Mouse (Mus musculus): ENCODE measurements at regions not wholly inside any gene's neighbourhood (a gene's known extent, or its start where the extent isn't known, plus 50 kb on each side); places are given as distances from the start of the nearest gene placed in this dataset.

DNA sequence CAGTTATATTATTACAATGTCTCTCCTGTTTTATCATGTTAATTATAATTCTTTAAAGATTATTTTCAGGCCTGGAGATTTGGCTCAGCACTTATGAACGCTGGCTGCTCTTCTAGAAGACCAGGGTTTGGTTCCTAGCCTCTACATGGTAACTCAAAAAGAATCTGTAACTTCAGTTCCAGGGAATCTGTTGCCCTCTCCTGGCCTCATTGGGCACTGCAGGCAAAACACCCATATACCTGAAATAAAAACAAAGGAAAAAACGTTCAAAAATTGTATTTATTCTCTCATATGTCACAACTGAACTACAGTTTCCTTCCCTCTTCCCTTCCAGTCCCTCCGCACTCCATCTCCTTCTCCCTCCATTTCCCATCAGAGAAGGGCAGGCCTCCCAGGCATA is 201.9 kb upstream of the Kit start:
- TF ChIP-seq CTCF (IDR thresholded peaks at IDR 0.05; ENCODE audit: borderline replicate concordance, extremely low read depth, insufficient read depth, insufficient read length) (peak; percentile 46; the same call in 1 of the 2 replicates), POLR2A (IDR thresholded peaks at IDR 0.05; ENCODE audit: borderline replicate concordance, extremely low read depth, insufficient read depth, insufficient read length, poor library complexity, severe bottlenecking) (no peak)

Measured in brain, embryonic 14.5 days (tissue).